Mouse (Mus musculus): ENCODE measurements around the gene Pnmal2.

Gene Pnmal2

DNA sequence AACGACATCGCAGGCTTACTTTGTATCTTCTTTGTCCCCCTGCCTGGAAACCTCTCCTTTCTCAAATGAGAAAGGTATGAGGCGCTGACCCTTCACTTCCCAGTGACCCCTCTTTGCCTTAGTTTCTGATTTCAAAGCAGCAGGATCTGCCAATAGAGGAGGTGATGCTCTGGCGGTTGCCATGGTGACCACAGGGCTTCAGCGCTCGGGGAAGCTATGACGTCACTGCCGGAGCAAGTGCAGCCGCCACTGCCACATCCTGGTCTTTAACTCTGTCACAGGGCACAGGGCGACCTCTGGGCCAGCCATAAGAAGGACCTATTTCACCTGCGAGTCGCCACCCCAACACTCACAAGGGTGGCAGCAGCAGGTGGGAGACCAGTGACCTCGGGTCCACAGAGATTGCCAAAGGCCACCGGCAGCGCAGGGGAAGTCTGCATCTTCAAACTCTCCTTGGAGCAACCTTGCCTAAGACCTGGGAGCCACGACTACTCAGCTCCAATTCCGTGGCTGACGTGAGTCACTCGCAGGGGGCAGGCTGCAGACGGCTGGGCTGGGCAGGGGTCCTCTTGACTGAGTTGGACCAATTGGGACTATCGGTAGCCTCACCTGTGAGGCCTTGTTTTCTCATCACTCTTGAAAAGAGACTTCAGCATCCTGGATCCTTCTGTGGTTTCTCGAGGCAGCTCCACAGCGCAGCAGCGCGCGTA, 38.5 kb downstream of the Pnmal2 start, which contains the start of gene Gm42372:
Gene Gm42372 (plus strand): TSS at position 228 of the 710 bp plus-strand sequence.
- DNase-seq (ENCODE audit: low spot score) = peak; percentile 57

DNA sequence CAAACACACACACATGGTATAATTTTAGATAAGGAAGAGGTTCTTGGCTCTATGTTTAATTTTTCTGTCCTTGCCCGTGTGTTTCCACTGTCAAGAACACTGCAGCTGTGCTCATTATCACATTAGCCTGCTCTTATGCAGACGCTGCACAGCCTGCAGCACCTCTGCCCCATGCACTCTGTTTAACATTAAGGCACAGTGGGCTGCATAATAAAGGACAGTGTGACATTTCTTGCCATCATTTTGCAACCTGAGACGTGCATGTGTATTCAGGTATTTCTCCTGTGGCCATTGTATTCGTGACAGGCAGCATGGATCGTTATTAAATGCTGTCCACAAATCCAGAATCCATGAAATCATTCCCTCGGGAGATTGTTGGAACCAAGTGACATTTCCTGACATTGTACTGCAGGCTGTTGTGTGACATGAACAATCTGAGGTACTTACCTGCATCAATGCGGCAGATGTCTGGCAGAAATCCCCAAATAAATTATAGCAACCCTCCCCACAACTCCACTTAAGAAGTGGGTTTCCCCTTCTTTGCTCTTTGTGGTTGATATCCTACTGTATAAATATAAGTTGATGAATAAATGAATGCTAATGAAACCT, 43.2 kb downstream of the Pnmal2 start:
- DNase-seq (ENCODE audit: low spot score) = no peak

DNA sequence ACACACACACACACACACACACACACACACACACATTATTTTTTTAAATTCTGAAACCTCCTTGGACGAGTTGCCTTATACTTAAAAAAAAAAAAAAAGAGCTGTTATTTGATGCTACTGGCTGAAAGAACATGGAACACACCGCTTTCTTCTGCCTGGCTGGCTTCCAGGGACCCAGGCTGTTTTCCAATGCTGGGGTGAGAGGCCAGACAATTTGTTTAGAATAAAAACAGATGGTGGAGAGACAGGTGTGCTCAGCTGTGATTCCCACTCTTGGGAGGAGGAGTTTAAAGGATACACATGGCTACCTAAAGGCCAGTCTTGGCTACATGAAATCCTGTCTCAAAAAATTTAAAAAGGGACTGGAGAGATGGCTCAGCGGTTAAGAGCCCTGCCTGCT, 43.9 kb downstream of the Pnmal2 start:
- no peak for DNase-seq (ENCODE audit: low spot score)

DNA sequence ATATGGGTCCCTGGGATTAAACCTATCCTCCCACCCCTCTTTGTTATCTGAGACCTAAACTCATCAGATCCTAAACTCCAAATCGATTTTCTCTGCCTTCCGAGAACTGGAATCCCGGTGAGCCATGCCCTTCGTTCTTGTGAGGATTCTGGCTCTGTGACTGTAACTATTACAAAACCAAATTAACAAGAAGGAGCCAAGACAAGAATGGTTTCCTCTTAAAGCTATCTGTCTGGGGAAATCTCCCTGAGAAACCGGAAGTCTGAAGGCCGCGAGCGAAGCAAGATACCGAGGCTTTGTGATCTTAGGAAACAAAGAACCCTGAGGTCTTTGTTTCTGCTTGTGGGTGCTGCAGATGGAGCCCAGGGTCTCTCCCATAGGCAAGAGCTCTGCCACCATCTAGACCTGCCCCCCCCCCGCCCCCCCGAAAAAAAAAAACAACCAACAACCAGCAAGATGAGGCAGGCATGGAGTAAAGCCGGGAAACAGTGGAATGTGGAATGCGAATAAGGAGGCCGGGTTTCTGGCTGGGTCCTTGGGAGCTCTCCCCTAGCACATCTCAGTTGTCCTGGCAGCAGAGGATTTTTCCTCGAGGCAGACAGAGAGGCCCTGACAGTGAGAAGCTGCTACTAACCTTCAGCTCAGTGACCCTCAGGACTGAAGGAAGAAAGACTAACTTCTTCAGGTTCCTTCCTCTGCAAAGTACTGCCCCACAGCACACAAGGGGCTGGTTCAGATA, 45.7 kb downstream of the Pnmal2 start:
- no peak for DNase-seq (ENCODE audit: low spot score)

DNA sequence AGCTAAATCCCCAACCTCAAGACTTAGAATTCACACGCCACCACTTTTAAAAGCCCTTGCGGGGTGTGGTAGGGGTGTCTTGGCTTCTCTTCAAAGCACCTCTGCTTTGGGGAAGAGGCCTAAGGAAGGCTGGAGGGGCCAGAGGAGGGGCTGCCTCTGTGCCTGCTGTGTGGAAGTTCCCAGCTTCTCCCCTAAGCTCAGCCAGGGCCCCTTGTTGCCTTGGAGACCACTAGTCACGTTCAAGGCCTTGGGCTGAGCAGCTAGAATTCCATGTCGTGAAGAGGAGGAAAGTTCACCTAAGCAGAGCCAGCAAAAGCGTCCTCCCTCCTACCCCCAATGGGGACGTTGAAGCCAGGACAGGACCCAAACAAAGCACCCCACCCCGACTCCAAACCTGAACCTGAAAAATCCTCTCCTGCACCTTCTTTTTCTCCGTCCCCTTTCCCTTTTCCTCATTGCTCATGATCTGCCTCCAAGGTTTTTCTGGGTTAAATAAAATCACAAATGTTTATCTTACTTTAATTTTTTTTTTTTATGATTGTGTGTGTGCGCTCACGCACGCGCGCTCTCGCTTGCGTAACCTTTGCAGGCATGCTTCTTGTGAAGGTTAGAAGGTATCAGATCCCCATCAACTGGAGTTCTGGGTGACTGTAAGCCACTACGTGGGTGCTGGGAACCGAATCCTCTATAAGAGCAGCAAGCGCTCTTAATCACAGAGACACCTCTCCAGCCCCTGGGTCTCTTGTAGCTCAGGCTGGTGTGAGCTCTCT, 47.4 kb downstream of the Pnmal2 start:
- no peak for DNase-seq (ENCODE audit: low spot score)

DNA sequence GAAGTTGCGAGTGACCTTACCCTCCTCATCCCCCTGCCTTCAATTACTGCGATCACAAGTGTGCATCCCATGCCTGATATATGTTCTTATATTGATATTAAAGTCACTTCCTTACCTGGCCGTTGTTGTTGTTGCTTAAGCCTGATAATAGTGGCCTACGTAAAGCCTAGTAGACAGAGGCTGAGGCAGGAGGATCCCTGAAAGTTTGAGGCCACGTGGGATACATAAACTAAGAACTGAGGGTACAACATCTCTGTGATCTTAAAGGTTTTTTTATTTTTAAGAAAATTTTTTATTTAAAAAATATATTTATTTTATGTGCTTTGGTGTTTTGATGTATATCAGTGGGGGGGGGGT, 47.9 kb downstream of the Pnmal2 start, which contains the start of gene Ccdc8:
Gene Ccdc8 (plus strand): TSS at position 258 of the 357 bp plus-strand sequence.
- no peak for DNase-seq (ENCODE audit: low spot score)

DNA sequence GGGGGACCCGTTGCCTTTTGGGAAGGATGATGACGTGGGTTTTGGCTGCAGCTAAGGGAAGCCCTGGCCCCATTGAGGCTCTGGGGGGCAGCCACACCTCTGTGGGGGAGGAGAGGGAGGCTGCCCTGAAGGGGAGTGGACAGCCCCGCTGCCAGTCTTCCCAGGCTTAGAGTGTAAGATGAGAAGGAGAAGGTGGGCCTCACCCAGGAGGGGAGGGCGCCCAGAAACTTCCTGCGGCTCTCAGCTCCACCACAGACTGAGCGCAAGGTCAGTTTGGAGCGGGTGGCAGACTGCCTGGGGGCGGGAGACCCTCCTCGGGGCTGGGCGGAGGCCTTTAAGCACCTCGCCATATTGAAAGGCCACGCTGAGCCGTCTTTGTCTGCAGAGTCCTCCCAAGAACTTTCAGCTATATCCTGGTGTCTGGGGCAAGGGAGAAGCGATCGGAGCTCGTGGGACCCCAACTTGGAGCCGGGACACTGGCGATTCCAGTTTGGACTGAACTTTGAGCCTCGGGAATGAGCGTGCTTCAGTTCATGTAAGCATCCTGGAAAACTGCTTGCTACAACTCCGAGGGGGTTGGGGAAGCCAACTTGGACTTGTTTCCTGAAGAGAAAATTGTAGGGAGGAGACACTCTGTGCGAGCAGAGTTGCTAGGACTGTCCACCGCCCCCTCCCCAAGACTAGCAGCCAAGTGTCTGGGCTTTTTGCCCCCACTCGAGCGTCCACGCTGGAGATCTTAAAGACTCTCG, 49.3 kb downstream of the Pnmal2 start:
- DNase-seq (ENCODE audit: low spot score) = peak; percentile 79

DNA sequence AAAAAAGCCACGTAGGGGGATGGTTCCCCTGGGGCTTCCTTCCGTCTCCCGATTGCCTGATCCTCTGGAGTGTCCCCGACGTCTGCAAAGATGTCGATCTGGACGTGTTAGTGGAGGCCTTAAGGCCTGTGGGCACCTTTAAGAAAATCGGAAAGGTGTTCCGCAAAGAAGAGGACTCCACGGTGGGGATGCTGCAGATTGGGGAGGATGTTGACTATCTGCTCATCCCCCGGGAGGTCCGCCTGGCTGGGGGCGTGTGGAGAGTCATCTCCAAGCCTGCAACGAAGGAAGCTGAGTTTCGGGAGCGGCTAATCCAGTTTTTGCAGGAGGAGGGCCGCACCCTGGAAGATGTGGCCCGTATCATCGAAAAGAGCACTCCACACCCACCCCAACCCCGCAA, 49.9 kb downstream of the Pnmal2 start:
- DNase-seq (ENCODE audit: low spot score) = no peak

DNA sequence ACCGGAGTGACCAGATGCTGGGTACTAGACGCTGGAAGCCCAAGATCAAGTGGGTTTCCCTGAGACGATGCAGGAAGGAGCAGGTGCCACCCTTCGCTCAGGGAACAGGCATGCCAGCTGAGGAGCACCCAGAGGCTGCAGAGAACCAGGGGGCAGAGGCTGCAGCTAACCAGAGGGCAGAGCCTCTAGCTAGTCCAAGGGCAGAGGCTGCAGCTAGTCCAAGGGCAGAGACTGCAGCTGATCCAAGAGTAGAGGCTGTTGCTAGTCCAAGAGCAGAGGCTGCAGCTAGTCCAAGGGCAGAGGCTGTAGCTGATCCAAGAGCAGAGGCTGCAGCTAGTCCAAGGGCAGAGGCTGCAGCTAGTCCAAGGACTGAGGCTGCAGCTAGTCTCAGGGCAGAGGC, 50.9 kb downstream of the Pnmal2 start:
- DNase-seq (ENCODE audit: low spot score) = no peak

Measured in lung, postnatal 25 days (tissue).